Comparison of ENCODE assay signal across 7 mouse cellular contexts in genomic region chr17:34645831-34646511, GRCm38 (mm10). TPM values are rescaled to one million over a fixed set of nuclear protein-coding genes. Genes with fewer than 3 reads are reported as not detected.
DNase-seq lines count a peak whose midpoint lies in the region; ATAC-seq lines count a peak whose summit lies in the region.

No protein-coding gene starts in this region.

- H3K9ac ChIP-seq in kidney, embryonic 14.5 days (ENCODE audit: low read depth, low read length), result no peak overlapping the region
- H3K9ac ChIP-seq in forebrain, embryonic 14.5 days (ENCODE audit: low read length), result no peak overlapping the region
- no peak overlapping the region for H3K9ac ChIP-seq in midbrain, embryonic 12.5 days (replicated peaks)

- no peak overlapping the region for H3K27ac ChIP-seq in kidney, embryonic 14.5 days (ENCODE audit: low read depth, low read length)
- H3K27ac ChIP-seq in brown adipose tissue, adult 24 weeks (replicated peaks; ENCODE audit: low read depth, low read length), result peak overlapping the region; percentile 80
- no peak overlapping the region for H3K27ac ChIP-seq in forebrain, embryonic 14.5 days (ENCODE audit: low read depth, low read length)
- no peak overlapping the region for H3K27ac ChIP-seq in midbrain, embryonic 12.5 days (replicated peaks)

- no peak for DNase-seq in kidney, adult 8-10 months
- DNase-seq in forebrain, embryonic 14.5 days (ENCODE audit: low spot score), result no peak
- no peak for DNase-seq in urinary bladder, postnatal 14 days (ENCODE audit: low spot score)
- no peak for DNase-seq in right cerebral cortex, postnatal 4 days

- peaks cover 18% of the 10 kb centered on the region for H3K4me1 ChIP-seq in kidney, embryonic 14.5 days (ENCODE audit: control insufficient read depth, insufficient read depth, low read length)
- H3K4me1 ChIP-seq in brown adipose tissue, adult 24 weeks (ENCODE audit: control insufficient read depth, insufficient read depth, insufficient read length, low read length), result peaks cover 21% of the 10 kb centered on the region
- H3K4me1 ChIP-seq in forebrain, embryonic 14.5 days (ENCODE audit: control insufficient read depth, insufficient read depth, low read length), result peaks cover 17% of the 10 kb centered on the region
- peaks cover 42% of the 10 kb centered on the region for H3K4me1 ChIP-seq in midbrain, embryonic 12.5 days

- no peaks in the 10 kb centered on the region for H3K9me3 ChIP-seq in kidney, embryonic 14.5 days (ENCODE audit: control insufficient read depth, low read length)
- no peaks in the 10 kb centered on the region for H3K9me3 ChIP-seq in forebrain, embryonic 14.5 days (replicated peaks; ENCODE audit: control insufficient read depth, low read length)
- H3K9me3 ChIP-seq in midbrain, embryonic 12.5 days, result no peaks in the 10 kb centered on the region

- no peaks in the 10 kb centered on the region for H3K27me3 ChIP-seq in kidney, embryonic 14.5 days (ENCODE audit: control insufficient read depth, insufficient read depth, low read length)
- no peaks in the 10 kb centered on the region for H3K27me3 ChIP-seq in forebrain, embryonic 14.5 days (replicated peaks; ENCODE audit: control insufficient read depth, insufficient read depth, low read length)
- no peaks in the 10 kb centered on the region for H3K27me3 ChIP-seq in midbrain, embryonic 12.5 days

- no peak overlapping the region for H3K4me3 ChIP-seq in kidney, embryonic 14.5 days (ENCODE audit: low read length)
- H3K4me3 ChIP-seq in brown adipose tissue, adult 24 weeks (ENCODE audit: insufficient read depth, low read depth, low read length), result peak overlapping the region; percentile 73
- H3K4me3 ChIP-seq in forebrain, embryonic 14.5 days (ENCODE audit: low read depth, low read length), result no peak overlapping the region
- H3K4me3 ChIP-seq in midbrain, embryonic 12.5 days, result peak overlapping the region; percentile 97

- no peak for ATAC-seq in kidney, embryonic 14.5 days (ENCODE audit: low FRiP score, low TSS enrichment)
- no peak for ATAC-seq in forebrain, embryonic 14.5 days
- ATAC-seq in midbrain, embryonic 12.5 days (ENCODE audit: low FRiP score, low read depth), result no peak

- WGBS in kidney, embryonic 14.5 days, result 91% methylated on average over 30 of the region's 30 CpGs
- 87% methylated on average over 30 of the region's 30 CpGs for WGBS in forebrain, embryonic 14.5 days
- 90% methylated on average over 30 of the region's 30 CpGs for WGBS in midbrain, embryonic 12.5 days

- H3K36me3 ChIP-seq in kidney, embryonic 14.5 days (ENCODE audit: control insufficient read depth, insufficient read depth, low read length), result peaks cover 22% of the 10 kb centered on the region; the same call in 1 of the 2 replicates
- peaks cover 21% of the 10 kb centered on the region for H3K36me3 ChIP-seq in forebrain, embryonic 14.5 days (ENCODE audit: control insufficient read depth, insufficient read depth, low read length)
- H3K36me3 ChIP-seq in midbrain, embryonic 12.5 days, result peaks cover 22% of the 10 kb centered on the region

- peak overlapping the region; percentile 66 for H3K4me2 ChIP-seq in kidney, embryonic 14.5 days (replicated peaks; ENCODE audit: low read depth, low read length)
- H3K4me2 ChIP-seq in forebrain, embryonic 14.5 days (ENCODE audit: low read length), result peak overlapping the region; percentile 30; the same call in 1 of the 2 replicates
- peak overlapping the region; percentile 73 for H3K4me2 ChIP-seq in midbrain, embryonic 12.5 days (replicated peaks)

RNA-seq across cellular contexts. Expression of gene Atf6b, which starts 1.0 kb away (rescaled TPM):
- polyA plus RNA-seq in kidney, embryonic 14.5 days (2014; fragmentation: Nextera tagmentation; extraction: Ambion mirVana), result 54.6 and 61.7 TPM in 2 replicates
- polyA plus RNA-seq in brown adipose tissue, adult 24 weeks (2012; ENCODE audit: insufficient read depth, insufficient read length, missing spikeins), result 16.2 and 17.1 TPM in 2 replicates
- 75.0 and 90.9 TPM in 2 replicates for polyA plus RNA-seq in forebrain, embryonic 14.5 days (2014; fragmentation: Nextera tagmentation; extraction: Ambion mirVana)
- 116 and 121 TPM in 2 replicates for polyA plus RNA-seq in midbrain, embryonic 12.5 days (2016; fragmentation: Nextera tagmentation; extraction: Ambion mirVana)

RNA-seq across cellular contexts. Expression of gene Fkbpl, which starts 1.4 kb away (rescaled TPM):
- polyA plus RNA-seq in kidney, embryonic 14.5 days (2014; fragmentation: Nextera tagmentation; extraction: Ambion mirVana), result 14.8 and 16.5 TPM in 2 replicates
- 11.1 and 26.4 TPM in 2 replicates for polyA plus RNA-seq in brown adipose tissue, adult 24 weeks (2012; ENCODE audit: insufficient read depth, insufficient read length, missing spikeins)
- 12.6 and 14.9 TPM in 2 replicates for polyA plus RNA-seq in forebrain, embryonic 14.5 days (2014; fragmentation: Nextera tagmentation; extraction: Ambion mirVana)
- polyA plus RNA-seq in midbrain, embryonic 12.5 days (2016; fragmentation: Nextera tagmentation; extraction: Ambion mirVana), result 16.4 and 18.1 TPM in 2 replicates

RNA-seq across cellular contexts. Expression of gene Prrt1, which starts 16.6 kb away (rescaled TPM):
- 0.16 and 0.18 TPM in 2 replicates for polyA plus RNA-seq in kidney, embryonic 14.5 days (2014; fragmentation: Nextera tagmentation; extraction: Ambion mirVana)
- polyA plus RNA-seq in brown adipose tissue, adult 24 weeks (2012; ENCODE audit: insufficient read depth, insufficient read length, missing spikeins), result not detected in 2 replicates
- polyA plus RNA-seq in forebrain, embryonic 14.5 days (2014; fragmentation: Nextera tagmentation; extraction: Ambion mirVana), result 5.0 and 5.5 TPM in 2 replicates
- 3.9 and 4.2 TPM in 2 replicates for polyA plus RNA-seq in midbrain, embryonic 12.5 days (2016; fragmentation: Nextera tagmentation; extraction: Ambion mirVana)

RNA-seq across cellular contexts. Expression of gene Ppt2, which starts 17.7 kb away (rescaled TPM):
- polyA plus RNA-seq in kidney, embryonic 14.5 days (2014; fragmentation: Nextera tagmentation; extraction: Ambion mirVana), result 33.5 and 39.1 TPM in 2 replicates
- polyA plus RNA-seq in brown adipose tissue, adult 24 weeks (2012; ENCODE audit: insufficient read depth, insufficient read length, missing spikeins), result 30.2 and 32.3 TPM in 2 replicates
- polyA plus RNA-seq in forebrain, embryonic 14.5 days (2014; fragmentation: Nextera tagmentation; extraction: Ambion mirVana), result 23.8 and 24.6 TPM in 2 replicates
- 21.3 and 23.8 TPM in 2 replicates for polyA plus RNA-seq in midbrain, embryonic 12.5 days (2016; fragmentation: Nextera tagmentation; extraction: Ambion mirVana)

RNA-seq across cellular contexts. Expression of gene Tnxb, which starts 24.4 kb away (rescaled TPM):
- polyA plus RNA-seq in kidney, embryonic 14.5 days (2014; fragmentation: Nextera tagmentation; extraction: Ambion mirVana), result 0.15 and 0.26 TPM in 2 replicates
- 9.7 and 10.1 TPM in 2 replicates for polyA plus RNA-seq in brown adipose tissue, adult 24 weeks (2012; ENCODE audit: insufficient read depth, insufficient read length, missing spikeins)
- 0.04 and 0.10 TPM in 2 replicates for polyA plus RNA-seq in forebrain, embryonic 14.5 days (2014; fragmentation: Nextera tagmentation; extraction: Ambion mirVana)
- 0.04 and 0.05 TPM in 2 replicates for polyA plus RNA-seq in midbrain, embryonic 12.5 days (2016; fragmentation: Nextera tagmentation; extraction: Ambion mirVana)

Comparison
In these comparisons a context has a peak if more than half of its experiments do, and no peak if none do; other contexts are left out.
1. H3K4me3 ChIP-seq: peak in brown adipose tissue, adult 24 weeks (single experiment) and midbrain, embryonic 12.5 days (single experiment); none in kidney, embryonic 14.5 days (single experiment) and forebrain, embryonic 14.5 days (single experiment).
2. Peak in every context shown above with its lines, with median percentiles within 50 percentile points of each other: H3K4me2 ChIP-seq.